Mouse (Mus musculus): Measurements from ENCODE around the gene Grin2b. TPM values are rescaled to one million over a fixed set of nuclear protein-coding genes. Genes with fewer than 3 reads are reported as not detected.

The Grin2b gene
- polyA plus RNA-seq (2014; fragmentation: Illumina TruSeq; extraction: RNeasy Lipid Tissue Mini Kit (QIAGEN cat#74804)) = 3.8 TPM

DNA sequence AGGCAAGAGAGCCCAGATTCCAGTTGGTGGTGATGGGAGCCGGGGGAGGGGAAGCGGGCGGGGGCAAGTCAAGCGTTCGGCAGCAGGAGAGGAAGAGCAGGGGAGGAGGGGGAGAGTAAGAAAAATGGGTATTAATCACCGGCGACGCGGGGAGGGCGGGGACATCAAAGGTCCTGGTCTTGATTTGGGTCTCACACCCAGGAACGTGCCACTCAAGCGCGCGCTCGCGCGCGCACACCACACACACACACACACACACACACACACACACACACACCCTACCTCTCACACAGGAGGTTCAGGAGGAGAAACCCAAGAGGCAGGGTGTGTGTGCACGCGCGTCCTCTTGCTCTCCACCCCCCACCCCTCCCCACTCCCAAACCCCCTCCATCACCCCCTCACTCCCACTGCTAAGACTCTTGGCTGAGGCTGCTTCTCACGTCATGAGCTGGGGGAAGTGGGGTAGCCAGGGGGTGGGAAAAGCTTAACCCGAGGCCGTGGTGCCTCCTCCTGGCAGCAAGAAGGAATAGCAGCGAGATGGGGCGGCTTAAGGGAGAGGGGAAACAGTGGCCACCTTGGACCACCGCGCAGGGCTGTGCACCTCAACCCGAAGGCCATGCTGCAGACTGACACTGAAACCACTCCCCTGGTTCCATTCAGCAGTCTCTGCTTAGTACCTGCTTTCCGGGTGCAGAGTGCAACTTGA, at the start of gene Grin2b:
Gene Grin2b, minus strand, starts transcription at position 321 of the 706 bp plus-strand sequence.

Other genes starting within 250 kb of the Grin2b start
- gene Gm8994, start 154.0 kb upstream of the Grin2b start, polyA plus RNA-seq (2014; fragmentation: Illumina TruSeq; extraction: RNeasy Lipid Tissue Mini Kit (QIAGEN cat#74804)) = not detected
- gene E330021D16Rik, start 242.1 kb upstream of the Grin2b start, polyA plus RNA-seq (2014; fragmentation: Illumina TruSeq; extraction: RNeasy Lipid Tissue Mini Kit (QIAGEN cat#74804)) = 32.2 TPM